Mouse (Mus musculus) lung, postnatal 0 days (tissue): ENCODE measurements around the gene Slc9b1. TPM values are rescaled to one million over a fixed set of nuclear protein-coding genes. Genes with fewer than 3 reads are reported as not detected.

ENCODE experiments used
- ATAC-seq: fragments of 200-750 bp; cut with Nextera tagmentation; 2 replicates; pipeline ENCODE4 v1.8.0; 2017; ENCODE audit warnings: moderate library complexity
- DNase-seq: peaks from one replicate; pipeline ENCODE4 v3.0.0-alpha.2; 2016; ENCODE audit warnings: low spot score
- H3K27ac ChIP-seq: fragments of 300-500 bp; sonication (generic); 2 replicates; pipeline ENCODE4 v1.5.1; 2014; ENCODE audit warnings: antibody characterized with exemption, mild to moderate bottlenecking, low read length, mixed read lengths
- H3K27me3 ChIP-seq: fragments of 300-500 bp; sonication (generic); replicated peaks from 2 replicates; pipeline ENCODE4 v1.6.1; 2014; ENCODE audit warnings: low read length, mixed read lengths; ENCODE audit not compliant: insufficient read depth
- H3K36me3 ChIP-seq: fragments of 300-500 bp; sonication (generic); 2 replicates; pipeline ENCODE4 v1.6.1; 2014; ENCODE audit warnings: low read length, mixed read lengths; ENCODE audit not compliant: insufficient read depth
- H3K4me1 ChIP-seq: fragments of 300-500 bp; sonication (generic); 2 replicates; pipeline ENCODE4 v1.6.1; 2014; ENCODE audit warnings: antibody characterized with exemption, low read depth, low read length, mixed read lengths; ENCODE audit not compliant: insufficient read depth
- H3K4me2 ChIP-seq: fragments of 300-500 bp; sonication (generic); replicated peaks from 2 replicates; pipeline ENCODE4 v1.6.1; 2014; ENCODE audit warnings: low read depth, mild to moderate bottlenecking, low read length, moderate library complexity, mixed read lengths
- H3K4me3 ChIP-seq: fragments of 300-500 bp; sonication (generic); 2 replicates; pipeline ENCODE4 v1.5.1; 2014; ENCODE audit warnings: low read depth, low read length
- H3K9ac ChIP-seq: fragments of 300-500 bp; sonication (generic); replicated peaks from 2 replicates; pipeline ENCODE4 v1.6.1; 2014; ENCODE audit warnings: low read depth, mild to moderate bottlenecking
- H3K9me3 ChIP-seq: fragments of 300-500 bp; sonication (generic); 2 replicates; pipeline ENCODE4 v1.6.1; 2016; ENCODE audit warnings: low read length, mixed read lengths
- CTCF ChIP-seq: IDR thresholded peaks from 2 replicates; pipeline ENCODE4 v1.5.1; 2016; ENCODE audit warnings: antibody characterized with exemption, mild to moderate bottlenecking
- EP300 ChIP-seq: IDR thresholded peaks from 2 replicates; pipeline ENCODE4 v1.6.1; 2016; ENCODE audit warnings: antibody characterized with exemption, mild to moderate bottlenecking, control low read depth
- WGBS: fragments of 180-500 bp; shearing (Covaris S2); extraction: QIAGEN DNeasy Blood & Tissue Kit; methylation state at CpG from one replicate; pipeline ENCODE4 v1.1.7; 2014; 5-methylcytosine and 5-hydroxymethylcytosine counted together
- polyA plus RNA-seq: library from polyadenylated mRNA; unstranded; fragments of >200 nt; fragmentation: Nextera tagmentation; extraction: Ambion mirVana; gene quantifications from 2 replicates; pipeline ENCODE4 v1.2.1, GENCODE M21; 2015

The Slc9b1 gene
- polyA plus RNA-seq, 1 experiment from 2014 or later, result 0.31 TPM

GRCm38 (mm10) chr3:135422232-135422855, 74.5 kb downstream of the Slc9b1 start:
- ATAC-seq, result no peak

DNA sequence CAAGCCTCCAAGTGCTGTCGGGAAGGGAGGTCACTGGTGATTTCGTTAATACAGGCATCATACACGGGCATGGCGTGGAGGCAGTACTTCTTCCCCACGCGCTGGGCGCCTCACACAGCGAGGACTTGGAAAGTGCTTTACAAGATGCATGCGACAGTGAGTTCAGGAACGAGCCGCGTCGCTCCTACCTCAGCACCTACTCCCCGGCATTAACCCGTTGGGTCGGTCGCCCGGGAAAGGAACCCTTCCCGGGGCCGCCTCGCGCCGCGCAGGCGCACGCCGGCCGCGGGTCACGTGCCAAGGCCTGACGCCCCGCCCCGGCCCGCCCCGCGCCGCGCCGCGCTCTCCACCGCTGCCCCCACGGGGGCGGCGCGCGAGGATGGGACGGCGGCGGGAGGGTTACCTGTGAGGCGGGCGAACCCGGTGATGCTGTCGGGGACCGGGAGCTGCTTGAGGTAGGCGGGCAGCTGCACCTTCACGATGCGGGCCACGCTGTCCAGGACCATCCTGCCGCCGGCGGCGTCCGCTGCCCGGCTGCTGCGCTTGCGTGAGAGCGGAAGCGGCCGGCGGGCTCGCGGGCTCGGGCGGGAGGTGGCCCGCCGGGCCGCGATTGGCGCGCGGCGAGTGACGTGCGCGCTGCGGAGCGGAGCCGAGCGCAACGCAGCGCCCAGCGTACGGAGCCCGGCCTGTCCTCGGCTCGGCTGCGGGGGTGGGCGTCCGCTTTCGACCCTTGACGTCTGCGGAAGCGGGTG, 75.2 kb downstream of the Slc9b1 start:
- DNase-seq (peak; percentile 94), ATAC-seq (peak; percentile 98)
- peak overlapping the region; percentile 57 for H3K9ac ChIP-seq
- H3K27me3 ChIP-seq, result no peaks in the 10 kb centered on the region
- no peaks in the 10 kb centered on the region for H3K36me3 ChIP-seq
- H3K27ac ChIP-seq, result peak overlapping the region; percentile 87
- H3K4me2 ChIP-seq, result peak overlapping the region; percentile 69
- WGBS, result under 1% methylated on average over 79 of the region's 103 CpGs
- no peak for TF ChIP-seq EP300
- no peak; the same call in 1 of the 2 replicates for TF ChIP-seq CTCF
- H3K9me3 ChIP-seq, result no peaks in the 10 kb centered on the region
- no peaks in the 10 kb centered on the region for H3K4me1 ChIP-seq
- H3K4me3 ChIP-seq, result peak overlapping the region; percentile 84

More at GRCm38 (mm10) chr3:135422232-135422855, 74.5 kb downstream of the Slc9b1 start:
- WGBS, result 12% methylated on average over 8 of the region's 8 CpGs
- Histone ChIP-seq H3K27ac (peak overlapping the region; percentile 87), H3K9ac (peak overlapping the region; percentile 57), H3K4me1 (no peaks in the 10 kb centered on the region), H3K9me3 (no peaks in the 10 kb centered on the region), H3K36me3 (no peaks in the 10 kb centered on the region), H3K27me3 (no peaks in the 10 kb centered on the region), H3K4me3 (peak overlapping the region; percentile 84), H3K4me2 (peak overlapping the region; percentile 69)
- no peak for TF ChIP-seq EP300
- no peak for TF ChIP-seq CTCF
- DNase-seq, result no peak

- H3K9me3 ChIP-seq, result no peaks in the 10 kb centered on the region
- peak within 1 kb of the TSS; percentile 69 for H3K4me2 ChIP-seq
- H3K27ac ChIP-seq, result peak within 1 kb of the TSS; percentile 87
- H3K27me3 ChIP-seq, result no peaks in the 10 kb centered on the region
- DNase-seq (peak; percentile 40), ATAC-seq (no peak)
- no peaks in the 10 kb centered on the region for H3K4me1 ChIP-seq
- 2% methylated on average over 8 of the region's 8 CpGs for WGBS
- peak within 1 kb of the TSS; percentile 57 for H3K9ac ChIP-seq
- no peaks in the 10 kb centered on the region for H3K36me3 ChIP-seq
- peak within 1 kb of the TSS; percentile 84 for H3K4me3 ChIP-seq
- TF ChIP-seq EP300, result no peak; the same call in 1 of the 2 replicates
- no peak for TF ChIP-seq CTCF
Observed at GRCm38 (mm10) chr3:135423608-135424212, 75.9 kb downstream of the Slc9b1 start, which contains the start of gene Cisd2. Cisd2 (minus strand) TSS chr3:135423925.

DNA sequence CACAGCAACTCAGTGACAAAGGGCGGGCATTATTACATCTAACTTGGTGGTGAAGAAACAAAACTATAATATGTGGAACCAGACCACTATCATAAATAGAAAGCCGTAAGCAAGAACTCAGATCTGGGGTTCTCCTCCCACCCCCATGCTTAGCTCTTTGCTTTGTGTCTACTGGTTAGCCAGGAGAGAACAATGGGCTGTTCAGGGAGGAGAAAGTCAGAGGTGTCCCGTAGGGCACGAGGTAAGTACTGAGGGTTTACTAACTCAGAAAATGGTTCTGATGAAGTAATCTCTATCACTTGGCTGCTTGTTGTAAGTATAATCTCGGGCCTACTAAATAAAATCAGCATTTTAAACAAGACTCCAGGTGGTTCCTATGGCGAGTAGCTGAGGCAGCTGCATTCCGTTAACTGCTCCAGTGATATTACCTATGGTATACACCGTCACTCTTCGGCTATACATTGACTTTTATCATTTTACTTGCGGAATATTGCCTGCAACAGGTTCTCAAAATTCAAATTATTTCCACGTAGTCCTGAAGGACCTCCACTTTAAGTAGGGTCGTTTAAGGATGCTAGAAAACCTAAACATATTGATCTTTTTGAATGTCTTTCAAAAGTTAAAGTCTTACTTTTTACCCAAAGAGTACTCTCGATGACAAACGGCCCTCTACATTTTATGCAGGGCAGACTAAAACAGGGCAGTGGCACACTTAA, 89.2 kb downstream of the Slc9b1 start:
- Histone ChIP-seq H3K36me3 (no peaks in the 10 kb centered on the region), H3K4me3 (peak overlapping the region; percentile 49; the same call in 1 of the 2 replicates), H3K27ac (peak overlapping the region; percentile 63), H3K9ac (peak overlapping the region; percentile 30; the same call in 1 of the 2 replicates), H3K27me3 (no peaks in the 10 kb centered on the region), H3K4me2 (peak overlapping the region; percentile 53), H3K9me3 (no peaks in the 10 kb centered on the region), H3K4me1 (no peaks in the 10 kb centered on the region)
- WGBS, result 46% methylated on average over 14 of the region's 14 CpGs
- DNase-seq (no peak), ATAC-seq (no peak)
- TF ChIP-seq CTCF, result no peak
- no peak for TF ChIP-seq EP300

DNA sequence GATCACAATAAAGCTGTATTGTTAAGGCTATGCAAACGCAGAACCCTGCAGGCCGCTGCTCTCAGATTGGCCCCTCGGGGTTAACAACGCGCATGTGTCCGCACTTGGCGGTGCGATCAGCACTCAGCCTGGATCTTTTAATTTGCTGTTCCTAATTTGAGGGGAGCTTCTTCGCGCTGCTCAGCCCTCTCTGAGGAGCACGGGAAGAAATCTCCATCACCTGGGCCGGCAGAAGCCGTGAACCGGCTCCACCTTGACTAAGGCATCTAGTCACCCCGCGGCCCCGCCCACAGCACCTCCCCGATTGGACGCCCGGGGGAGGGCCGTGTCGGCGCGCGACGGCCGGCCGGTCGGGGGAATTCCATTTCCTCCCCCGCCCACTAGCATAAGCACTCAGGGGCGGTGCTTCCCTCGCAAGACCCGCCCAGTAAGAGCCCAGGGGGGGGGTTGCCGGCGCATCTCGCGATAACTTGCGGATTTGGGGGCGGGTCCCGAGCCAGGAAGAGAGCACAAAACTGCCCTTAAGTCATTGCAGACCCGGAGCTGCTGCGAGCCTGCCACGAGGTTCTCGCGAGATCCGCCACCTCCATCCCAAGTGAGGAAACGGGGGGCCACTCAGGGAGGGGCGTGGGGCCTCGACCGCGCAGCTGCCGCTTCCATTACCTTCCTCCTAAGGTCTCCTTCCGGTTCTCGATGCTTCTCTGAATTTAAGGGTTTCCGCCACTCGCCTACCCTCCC, 90.1 kb downstream of the Slc9b1 start, which contains the start of gene Ube2d3:
TSS of gene Ube2d3 (plus strand) at position 392 of the 738 bp plus-strand sequence.
- no peaks in the 10 kb centered on the region for H3K4me1 ChIP-seq
- no peaks in the 10 kb centered on the region for H3K36me3 ChIP-seq
- H3K27ac ChIP-seq, result peak within 1 kb of the TSS; percentile 100
- WGBS, result 1% methylated on average over 54 of the region's 56 CpGs
- H3K9me3 ChIP-seq, result no peaks in the 10 kb centered on the region
- H3K4me3 ChIP-seq, result peak within 1 kb of the TSS; percentile 96
- DNase-seq, result peak; percentile 100
- peak within 1 kb of the TSS; percentile 96 for H3K9ac ChIP-seq
- TF ChIP-seq CTCF (peak; percentile 21; the same call in 1 of the 2 replicates), EP300 (peak; percentile 97)
- peak within 1 kb of the TSS; percentile 66 for H3K4me2 ChIP-seq
- H3K27me3 ChIP-seq, result no peaks in the 10 kb centered on the region
- ATAC-seq, result peak; percentile 92
